Mouse (Mus musculus): ENCODE data around the gene Zfp827. TPM values are rescaled to one million over a fixed set of nuclear protein-coding genes. Genes with fewer than 3 reads are reported as not detected.

Zfp827 gene
- polyA plus RNA-seq, 1 experiment from 2014 or later: 9.9 TPM

DNA sequence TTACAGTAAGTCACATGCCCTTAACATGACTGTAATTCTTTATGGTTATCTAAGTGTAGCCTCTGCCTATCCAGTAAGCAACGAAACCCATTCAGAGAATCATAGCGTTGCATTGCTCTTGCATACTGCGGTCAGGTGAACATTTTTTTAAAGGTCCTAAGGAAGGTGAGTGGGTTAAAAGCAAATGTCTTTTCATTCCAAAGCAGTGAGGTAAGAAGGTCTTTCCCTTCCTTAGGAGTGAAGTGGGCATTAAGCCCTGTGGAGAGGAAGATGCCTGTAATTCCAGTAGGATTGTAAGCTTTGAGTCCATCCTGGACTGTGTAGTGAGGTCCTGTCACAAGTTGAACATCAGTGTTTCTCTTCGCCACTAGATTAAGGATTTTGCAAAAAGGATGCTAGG is 66.2 kb downstream of the Zfp827 start:
- Histone ChIP-seq H3K4me3 (no peak overlapping the region), H3K36me3 (peaks cover 28% of the 10 kb centered on the region; the same call in 1 of the 2 replicates), H3K27ac (no peak overlapping the region), H3K27me3 (no peaks in the 10 kb centered on the region), H3K9ac (no peak overlapping the region), H3K4me1 (no peaks in the 10 kb centered on the region), H3K9me3 (no peaks in the 10 kb centered on the region), H3K4me2 (no peak overlapping the region)
- ATAC-seq (ENCODE audit: insufficient number of reproducible peaks, low FRiP score, low TSS enrichment, low read depth): no peak
- 93% methylated on average over 4 of the region's 4 CpGs for WGBS

DNA sequence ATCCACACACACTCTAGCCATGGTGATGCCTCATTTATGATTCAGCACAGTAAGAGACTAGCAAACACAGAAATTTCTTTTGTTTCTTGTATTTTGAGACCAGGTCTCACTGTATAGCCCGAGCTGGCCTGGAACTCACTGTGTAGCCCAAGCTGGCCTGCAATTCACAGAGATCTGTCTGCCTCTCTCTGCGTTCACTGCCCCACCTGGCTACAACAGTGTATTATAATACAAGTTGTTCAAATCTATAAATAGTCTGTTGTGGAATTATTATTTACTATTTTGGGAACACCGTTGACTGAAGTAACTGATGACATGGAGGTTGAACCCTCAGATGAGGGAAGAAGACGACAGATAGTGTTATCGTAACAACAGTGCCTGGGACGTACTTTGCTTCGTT is 66.9 kb downstream of the Zfp827 start:
- no peaks in the 10 kb centered on the region for H3K4me1 ChIP-seq
- H3K27me3 ChIP-seq: no peaks in the 10 kb centered on the region
- no peak for ATAC-seq (ENCODE audit: insufficient number of reproducible peaks, low FRiP score, low TSS enrichment, low read depth)
- H3K27ac ChIP-seq: no peak overlapping the region
- no peak overlapping the region for H3K4me2 ChIP-seq
- H3K9ac ChIP-seq: no peak overlapping the region
- H3K9me3 ChIP-seq: no peaks in the 10 kb centered on the region
- peaks cover 26% of the 10 kb centered on the region; the same call in 1 of the 2 replicates for H3K36me3 ChIP-seq
- H3K4me3 ChIP-seq: no peak overlapping the region
- 89% methylated on average over 7 of the region's 7 CpGs for WGBS

DNA sequence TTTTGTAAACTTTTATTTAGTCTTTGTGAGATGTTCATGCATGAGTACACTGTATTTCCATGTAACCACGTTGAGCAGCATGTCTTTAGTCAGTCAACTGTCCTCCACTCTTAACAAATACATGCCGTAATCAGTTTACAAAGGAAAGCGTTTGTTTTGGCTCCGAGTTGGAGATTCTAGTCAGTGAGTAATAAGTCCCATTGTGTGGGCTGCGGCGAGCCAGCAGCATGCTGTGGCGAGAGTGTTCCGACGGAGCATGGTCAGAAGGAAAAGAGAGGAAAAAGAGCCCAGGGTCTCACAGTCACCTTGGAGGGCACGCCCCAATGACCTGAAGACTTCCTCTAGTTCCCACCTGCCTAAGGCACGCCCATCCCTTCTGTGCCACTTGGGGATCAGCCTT is 68.7 kb downstream of the Zfp827 start:
- no peak for ATAC-seq (ENCODE audit: insufficient number of reproducible peaks, low FRiP score, low TSS enrichment, low read depth)
- no peaks in the 10 kb centered on the region for H3K4me1 ChIP-seq

DNA sequence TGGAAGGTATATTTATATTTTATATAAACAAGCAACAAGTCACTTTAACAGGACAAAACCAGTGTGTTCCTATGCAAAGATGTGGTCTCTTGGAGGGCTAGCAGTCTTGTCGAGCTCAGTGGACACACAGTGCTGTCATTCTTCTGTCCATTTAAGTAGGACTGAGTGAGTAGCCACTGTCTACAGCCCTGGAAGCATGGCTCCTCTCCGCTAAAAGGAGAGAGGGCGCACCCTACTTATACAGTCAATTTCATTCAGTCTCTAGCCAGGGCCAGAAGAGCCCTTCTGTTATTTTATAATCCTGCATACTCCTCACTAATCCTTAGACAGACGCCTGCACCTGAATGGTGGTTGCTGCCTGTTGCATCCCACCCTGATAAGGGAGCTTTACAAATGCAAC is 74.5 kb downstream of the Zfp827 start:
- Histone ChIP-seq H3K27me3 (no peaks in the 10 kb centered on the region), H3K27ac (peak overlapping the region; percentile 59), H3K9me3 (no peaks in the 10 kb centered on the region), H3K4me2 (no peak overlapping the region), H3K4me3 (no peak overlapping the region), H3K36me3 (no peaks in the 10 kb centered on the region), H3K4me1 (peaks cover 43% of the 10 kb centered on the region), H3K9ac (no peak overlapping the region)
- 60% methylated on average over 4 of the region's 4 CpGs for WGBS
- no peak for ATAC-seq (ENCODE audit: insufficient number of reproducible peaks, low FRiP score, low TSS enrichment, low read depth)

More for the DNA sequence above, 68.7 kb downstream of the Zfp827 start:
- no peak overlapping the region for H3K9ac ChIP-seq
- H3K36me3 ChIP-seq: peaks cover 19% of the 10 kb centered on the region; the same call in 1 of the 2 replicates
- no peak overlapping the region for H3K4me3 ChIP-seq
- no peak overlapping the region for H3K27ac ChIP-seq
- no peaks in the 10 kb centered on the region for H3K9me3 ChIP-seq
- WGBS: 76% methylated on average over 11 of the region's 11 CpGs
- H3K27me3 ChIP-seq: no peaks in the 10 kb centered on the region
- no peak overlapping the region for H3K4me2 ChIP-seq

DNA sequence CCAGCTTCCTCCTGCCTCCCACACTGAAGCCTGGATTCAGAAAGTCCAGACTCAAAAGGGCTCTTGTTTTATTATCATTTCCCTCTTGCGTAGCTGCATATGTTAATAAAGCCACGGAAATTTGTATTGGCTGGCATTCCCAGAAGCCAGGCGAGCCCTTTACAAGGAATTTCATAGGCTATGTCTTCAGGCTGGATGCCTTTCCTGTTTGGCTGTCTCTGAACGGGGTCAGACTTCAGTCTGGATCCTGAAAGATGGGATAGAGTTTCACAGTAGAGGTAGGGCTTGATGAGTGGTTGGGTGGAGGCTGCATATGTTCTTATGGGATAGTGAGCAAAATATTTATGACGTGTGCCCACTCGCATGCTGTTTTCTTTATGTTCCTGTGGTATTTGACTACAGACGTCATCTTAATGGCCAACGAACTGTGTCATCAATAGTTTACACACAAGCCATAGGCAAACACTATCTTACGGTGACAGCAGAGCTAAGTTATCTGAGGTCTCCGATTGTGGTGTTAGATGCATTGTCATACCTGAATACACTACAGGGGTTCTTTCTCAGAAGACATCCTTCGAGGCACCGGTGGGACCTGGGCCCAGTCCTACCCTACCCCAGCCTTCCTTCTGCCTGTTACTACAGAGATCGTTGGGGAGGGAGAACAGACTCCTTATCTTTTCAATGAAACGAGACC is 75.1 kb downstream of the Zfp827 start:
- ATAC-seq (ENCODE audit: insufficient number of reproducible peaks, low FRiP score, low TSS enrichment, low read depth): peak; percentile 53; the same call in 1 of the 2 replicates
- no peak overlapping the region for H3K4me2 ChIP-seq
- no peak overlapping the region for H3K9ac ChIP-seq
- no peak overlapping the region for H3K4me3 ChIP-seq
- 48% methylated on average over 14 of the region's 14 CpGs for WGBS
- no peaks in the 10 kb centered on the region for H3K9me3 ChIP-seq
- peaks cover 43% of the 10 kb centered on the region for H3K4me1 ChIP-seq
- no peaks in the 10 kb centered on the region for H3K36me3 ChIP-seq
- H3K27ac ChIP-seq: peak overlapping the region; percentile 85
- no peaks in the 10 kb centered on the region for H3K27me3 ChIP-seq

DNA sequence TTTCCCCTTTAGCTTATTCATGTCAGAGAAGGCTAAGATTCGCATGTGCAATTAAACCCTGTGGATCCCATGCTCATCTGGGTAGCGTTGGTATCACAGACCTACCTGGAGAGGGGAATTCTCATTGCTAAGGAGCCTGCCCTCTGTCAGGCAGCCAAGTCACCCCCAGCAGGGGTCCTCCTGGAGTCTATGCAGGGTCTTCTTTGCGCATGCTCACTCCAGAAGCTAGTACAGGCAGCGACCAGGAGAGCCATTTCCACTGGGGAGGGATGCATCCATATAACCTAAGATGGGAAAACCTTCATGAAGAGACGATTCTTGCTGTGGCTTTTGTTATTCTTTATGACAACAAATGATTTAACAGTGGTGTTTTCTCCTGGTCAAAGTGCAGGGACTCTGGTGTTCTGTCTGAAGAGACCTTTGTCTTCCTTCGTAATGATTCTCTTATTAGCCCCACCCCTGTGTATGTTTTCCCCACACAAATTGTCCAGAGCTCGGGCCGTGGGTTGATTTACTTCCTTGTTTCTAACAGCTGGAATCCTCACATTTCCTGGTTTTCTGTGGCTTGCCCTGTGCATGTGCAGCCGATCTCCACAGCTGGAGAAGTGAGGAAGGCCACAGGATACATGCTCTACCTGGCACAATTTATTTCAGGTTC is 75.8 kb downstream of the Zfp827 start:
- Histone ChIP-seq H3K27ac (peak overlapping the region; percentile 85), H3K9me3 (no peaks in the 10 kb centered on the region), H3K4me3 (no peak overlapping the region), H3K9ac (no peak overlapping the region), H3K36me3 (no peaks in the 10 kb centered on the region), H3K4me1 (peaks cover 43% of the 10 kb centered on the region), H3K27me3 (no peaks in the 10 kb centered on the region), H3K4me2 (no peak overlapping the region)
- ATAC-seq (ENCODE audit: insufficient number of reproducible peaks, low FRiP score, low TSS enrichment, low read depth): no peak
- WGBS: 58% methylated on average over 9 of the region's 9 CpGs

DNA sequence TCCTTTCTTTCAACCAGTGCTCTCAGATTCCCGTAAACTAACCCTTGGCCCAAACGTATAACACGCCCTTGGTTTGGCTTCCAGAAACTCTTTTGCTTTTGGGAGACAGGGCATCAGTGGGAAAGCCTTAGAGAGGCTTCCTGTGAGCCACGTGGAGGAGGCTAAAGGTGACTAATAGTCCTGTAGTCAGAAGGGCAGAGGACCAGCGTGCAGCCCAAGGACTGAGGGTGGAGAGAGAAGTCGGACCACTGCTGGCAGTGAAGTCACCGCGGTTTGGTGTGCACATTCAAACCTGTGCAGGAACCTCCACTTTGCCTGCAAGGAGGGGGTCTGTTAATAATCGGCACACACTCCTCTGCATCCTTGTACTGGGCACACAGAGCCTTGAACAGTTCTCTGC is 76.4 kb downstream of the Zfp827 start:
- Histone ChIP-seq H3K4me1 (peaks cover 43% of the 10 kb centered on the region), H3K9ac (no peak overlapping the region), H3K27me3 (no peaks in the 10 kb centered on the region), H3K27ac (peak overlapping the region; percentile 85), H3K4me2 (0 out of 2 replicates have a peak overlapping the region, but pooled peaks have one; percentile 10), H3K36me3 (no peaks in the 10 kb centered on the region), H3K9me3 (no peaks in the 10 kb centered on the region), H3K4me3 (no peak overlapping the region)
- WGBS: 54% methylated on average over 9 of the region's 9 CpGs
- ATAC-seq (ENCODE audit: insufficient number of reproducible peaks, low FRiP score, low TSS enrichment, low read depth): no peak

DNA sequence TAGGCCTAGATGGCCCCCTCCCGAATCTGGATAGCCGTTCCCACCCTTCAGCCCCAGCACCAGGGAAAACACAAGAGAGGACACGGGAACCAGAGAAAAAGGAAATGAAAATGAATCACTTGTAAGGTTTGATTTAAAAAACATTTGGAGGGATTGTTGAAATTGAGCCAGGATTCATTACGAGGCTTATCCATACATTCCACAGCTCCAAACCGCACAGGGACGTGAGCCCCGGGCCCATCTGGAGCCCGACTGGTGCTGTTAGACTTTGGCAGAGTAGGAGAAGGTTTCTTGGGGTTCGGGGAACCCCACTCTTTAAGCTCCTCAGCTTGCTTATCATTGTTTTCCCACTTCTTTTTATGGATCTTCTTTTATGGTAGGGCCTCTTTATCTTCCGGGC is 76.9 kb downstream of the Zfp827 start:
- Histone ChIP-seq H3K27ac (peak overlapping the region; percentile 85), H3K4me3 (no peak overlapping the region), H3K27me3 (no peaks in the 10 kb centered on the region), H3K4me1 (peaks cover 43% of the 10 kb centered on the region), H3K36me3 (no peaks in the 10 kb centered on the region), H3K9ac (no peak overlapping the region), H3K9me3 (no peaks in the 10 kb centered on the region), H3K4me2 (0 out of 2 replicates have a peak overlapping the region, but pooled peaks have one; percentile 10)
- ATAC-seq (ENCODE audit: insufficient number of reproducible peaks, low FRiP score, low TSS enrichment, low read depth): no peak
- WGBS: 28% methylated on average over 10 of the region's 10 CpGs

DNA sequence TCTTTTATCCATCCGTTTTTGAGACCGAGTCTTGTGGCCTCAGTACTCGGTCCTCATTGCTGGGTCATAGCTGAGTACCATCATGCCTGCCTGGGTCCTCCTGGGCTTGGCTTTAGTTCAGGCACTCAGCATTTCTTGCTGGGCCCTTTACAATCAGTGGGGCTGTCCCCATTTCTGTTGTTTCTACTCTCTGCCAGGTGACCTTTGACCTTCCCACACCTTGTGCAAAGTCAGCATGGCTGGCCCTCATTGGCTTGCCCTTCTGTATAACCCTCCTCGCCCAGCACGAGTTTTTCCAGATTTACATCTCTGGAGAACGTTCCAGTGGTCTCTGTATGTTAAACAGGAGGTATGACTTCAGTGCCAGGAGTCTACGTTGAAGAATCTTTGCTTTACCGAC is 83.2 kb downstream of the Zfp827 start:
- H3K36me3 ChIP-seq: 0 out of 2 replicates have a peak, but pooled peaks cover 12% of the 10 kb centered on the region
- H3K4me3 ChIP-seq: no peak overlapping the region
- H3K27me3 ChIP-seq: no peaks in the 10 kb centered on the region
- no peak overlapping the region for H3K9ac ChIP-seq
- WGBS: 83% methylated on average over 8 of the region's 8 CpGs
- H3K27ac ChIP-seq: no peak overlapping the region
- H3K4me1 ChIP-seq: peaks cover 7% of the 10 kb centered on the region; the same call in 1 of the 2 replicates
- no peak for ATAC-seq (ENCODE audit: insufficient number of reproducible peaks, low FRiP score, low TSS enrichment, low read depth)
- no peaks in the 10 kb centered on the region for H3K9me3 ChIP-seq
- no peak overlapping the region for H3K4me2 ChIP-seq

DNA sequence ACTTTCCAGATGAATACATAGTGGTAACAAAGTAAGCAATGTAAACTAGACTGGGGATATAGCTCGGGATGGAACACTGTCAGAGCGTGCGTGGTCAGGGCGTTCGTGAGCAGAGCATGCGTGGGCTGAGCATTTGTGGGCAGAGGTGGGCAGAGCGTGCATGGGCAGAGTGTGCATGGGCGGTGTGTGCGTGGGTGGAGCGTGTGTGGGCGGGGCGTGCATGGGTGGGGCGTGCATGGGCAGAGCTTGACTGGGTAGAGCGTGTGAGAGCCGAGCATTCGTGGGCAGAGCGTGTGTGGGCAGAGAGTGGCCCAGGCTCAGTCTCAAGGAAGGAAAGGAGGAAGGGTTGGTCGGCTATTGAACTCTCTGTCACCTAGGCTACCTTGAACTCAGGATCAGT is 84.2 kb downstream of the Zfp827 start:
- Histone ChIP-seq H3K4me3 (no peak overlapping the region), H3K9me3 (no peaks in the 10 kb centered on the region), H3K9ac (no peak overlapping the region), H3K27me3 (no peaks in the 10 kb centered on the region), H3K4me2 (no peak overlapping the region), H3K4me1 (0 out of 2 replicates have a peak, but pooled peaks cover 3% of the 10 kb centered on the region), H3K27ac (no peak overlapping the region), H3K36me3 (0 out of 2 replicates have a peak, but pooled peaks cover 12% of the 10 kb centered on the region)
- no peak for ATAC-seq (ENCODE audit: insufficient number of reproducible peaks, low FRiP score, low TSS enrichment, low read depth)
- WGBS: 91% methylated on average over 18 of the region's 18 CpGs

DNA sequence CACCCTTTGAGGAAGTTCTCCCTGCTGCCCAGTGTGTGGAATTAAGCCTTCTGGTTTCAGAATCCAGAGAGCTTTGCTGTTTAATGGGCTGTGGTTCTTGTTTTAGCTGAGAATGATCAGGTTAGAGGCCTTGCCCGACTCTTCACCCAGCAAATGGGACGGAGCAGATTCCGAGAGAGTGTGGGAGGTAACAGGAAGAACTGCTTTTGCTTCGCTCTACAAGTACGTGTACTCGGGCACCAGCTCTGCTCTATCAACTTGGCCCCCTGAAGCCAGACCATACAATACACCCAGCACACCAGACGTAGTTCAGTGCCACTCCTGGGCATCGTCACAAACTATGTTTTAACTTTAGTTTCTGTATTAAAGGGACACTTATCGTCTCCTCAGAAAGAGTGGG is 85.3 kb downstream of the Zfp827 start:
- WGBS: 84% methylated on average over 9 of the region's 9 CpGs
- peaks cover 19% of the 10 kb centered on the region; the same call in 1 of the 2 replicates for H3K36me3 ChIP-seq

DNA sequence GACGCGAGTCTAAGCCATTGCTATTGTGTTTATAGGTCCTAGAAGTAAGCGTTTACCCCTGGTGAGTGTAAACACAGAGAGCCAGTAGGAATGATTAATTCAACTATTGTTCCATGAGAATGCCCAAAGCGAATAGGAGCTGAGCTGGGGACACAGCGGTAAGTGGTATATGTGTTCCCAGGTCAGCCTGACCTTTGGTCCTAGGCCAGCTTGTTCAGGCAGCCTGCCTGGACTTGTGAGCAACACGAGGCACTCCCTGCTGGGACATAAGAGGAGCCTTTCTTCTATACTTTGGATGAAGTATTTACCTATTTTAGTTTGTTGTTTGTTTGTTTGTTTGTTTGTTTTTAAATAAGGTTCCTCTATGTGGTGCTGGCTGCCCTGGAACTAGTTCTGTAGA is 86.3 kb downstream of the Zfp827 start:
- 84% methylated on average over 6 of the region's 6 CpGs for WGBS
- no peaks in the 10 kb centered on the region for H3K27me3 ChIP-seq
- no peak overlapping the region for H3K9ac ChIP-seq
- ATAC-seq (ENCODE audit: insufficient number of reproducible peaks, low FRiP score, low TSS enrichment, low read depth): no peak
- H3K36me3 ChIP-seq: peaks cover 29% of the 10 kb centered on the region; the same call in 1 of the 2 replicates
- no peak overlapping the region for H3K27ac ChIP-seq
- no peak overlapping the region for H3K4me2 ChIP-seq
- H3K4me3 ChIP-seq: no peak overlapping the region
- H3K9me3 ChIP-seq: no peaks in the 10 kb centered on the region
- H3K4me1 ChIP-seq: 0 out of 2 replicates have a peak, but pooled peaks cover 3% of the 10 kb centered on the region

More for the DNA sequence above, 85.3 kb downstream of the Zfp827 start:
- no peaks in the 10 kb centered on the region for H3K27me3 ChIP-seq
- no peak overlapping the region for H3K27ac ChIP-seq
- ATAC-seq (ENCODE audit: insufficient number of reproducible peaks, low FRiP score, low TSS enrichment, low read depth): no peak
- H3K4me1 ChIP-seq: 0 out of 2 replicates have a peak, but pooled peaks cover 3% of the 10 kb centered on the region
- H3K9ac ChIP-seq: no peak overlapping the region
- no peak overlapping the region for H3K4me3 ChIP-seq
- no peak overlapping the region for H3K4me2 ChIP-seq
- no peaks in the 10 kb centered on the region for H3K9me3 ChIP-seq

Measured in limb, embryonic 15.5 days (tissue).